Mouse (Mus musculus) urinary bladder, postnatal 25 days (tissue): ENCODE results near the gene Selenbp2.
"Not testable (repeated sequence)": the region's sequence is repeated elsewhere in the genome, so short reads cannot be mapped to it uniquely, and the experiment has no call there.

Source experiments
- DNase-seq: peaks from one replicate; pipeline ENCODE4 v3.0.0; 2022; ENCODE audit warnings: low spot score

Gene Selenbp2

GRCm38 (mm10) chr3:94693329-94693825 is at the start of gene Selenbp2:
Selenbp2 (plus strand) TSS chr3:94693556.
- DNase-seq = no peak

GRCm38 (mm10) chr3:94648755-94649590 is 44.4 kb upstream of the Selenbp2 start:
- DNase-seq = no peak

- DNase-seq = no peak
Observed at GRCm38 (mm10) chr3:94650409-94650808, 42.9 kb upstream of the Selenbp2 start.

GRCm38 (mm10) chr3:94653967-94654366 is 39.4 kb upstream of the Selenbp2 start:
- DNase-seq = not testable (repeated sequence)

GRCm38 (mm10) chr3:94657852-94658739 is 35.3 kb upstream of the Selenbp2 start:
- DNase-seq = not testable (repeated sequence)

- peak; percentile 71 for DNase-seq
Observed at GRCm38 (mm10) chr3:94658740-94659095, 34.6 kb upstream of the Selenbp2 start, which contains the start of gene Tuft1. Tuft1 (minus strand) TSS chr3:94658872.

- DNase-seq = not testable (repeated sequence)
Observed at GRCm38 (mm10) chr3:94659142-94659748, 34.1 kb upstream of the Selenbp2 start.

- not testable (repeated sequence) for DNase-seq
Observed at GRCm38 (mm10) chr3:94660841-94661240, 32.5 kb upstream of the Selenbp2 start.

GRCm38 (mm10) chr3:94665060-94665802 is 28.1 kb upstream of the Selenbp2 start:
- not testable (repeated sequence) for DNase-seq

- not testable (repeated sequence) for DNase-seq
Observed at GRCm38 (mm10) chr3:94665896-94666295, 27.5 kb upstream of the Selenbp2 start.

GRCm38 (mm10) chr3:94675101-94675500 is 18.3 kb upstream of the Selenbp2 start:
- DNase-seq = not testable (repeated sequence)

- peak; percentile 58 for DNase-seq
Observed at GRCm38 (mm10) chr3:94679351-94679841, 14.0 kb upstream of the Selenbp2 start.

GRCm38 (mm10) chr3:94680032-94680431 is 13.3 kb upstream of the Selenbp2 start:
- DNase-seq = not testable (repeated sequence)

- DNase-seq = no peak
Observed at GRCm38 (mm10) chr3:94680783-94681182, 12.6 kb upstream of the Selenbp2 start.

GRCm38 (mm10) chr3:94683646-94684045 is 9.7 kb upstream of the Selenbp2 start:
- no peak for DNase-seq

GRCm38 (mm10) chr3:94685989-94686772 is 7.2 kb upstream of the Selenbp2 start:
- not testable (repeated sequence) for DNase-seq

GRCm38 (mm10) chr3:94688698-94689097 is 4.7 kb upstream of the Selenbp2 start:
- DNase-seq = not testable (repeated sequence)

- DNase-seq = not testable (repeated sequence)
Observed at GRCm38 (mm10) chr3:94689195-94689594, 4.2 kb upstream of the Selenbp2 start.

- not testable (repeated sequence) for DNase-seq
Observed at GRCm38 (mm10) chr3:94690162-94690561, 3.2 kb upstream of the Selenbp2 start.

GRCm38 (mm10) chr3:94690616-94691247 is 2.6 kb upstream of the Selenbp2 start:
- no peak for DNase-seq
